Mouse (Mus musculus): ENCODE measurements around the gene Tubgcp6.

Gene Tubgcp6

DNA sequence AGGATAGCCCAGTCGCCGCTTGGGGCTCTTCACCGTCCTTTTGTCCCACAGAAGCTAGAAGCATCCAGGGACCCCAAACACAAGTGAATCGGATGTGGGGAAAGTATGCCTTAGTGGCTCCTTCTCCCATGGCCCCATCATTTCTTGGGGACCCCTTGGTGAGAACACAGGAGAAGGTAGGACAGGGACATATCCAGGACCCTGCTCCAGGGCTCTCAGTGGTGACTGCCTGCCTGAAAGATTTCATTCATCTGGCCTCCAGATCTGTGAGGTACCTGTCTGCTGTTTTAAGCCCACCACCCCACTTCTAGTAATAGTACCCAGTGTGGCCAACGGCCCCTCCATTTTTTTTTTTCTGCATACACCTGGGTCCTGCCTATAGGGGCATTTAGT is 60.4 kb downstream of the Tubgcp6 start:
- DNase-seq = no peak

DNA sequence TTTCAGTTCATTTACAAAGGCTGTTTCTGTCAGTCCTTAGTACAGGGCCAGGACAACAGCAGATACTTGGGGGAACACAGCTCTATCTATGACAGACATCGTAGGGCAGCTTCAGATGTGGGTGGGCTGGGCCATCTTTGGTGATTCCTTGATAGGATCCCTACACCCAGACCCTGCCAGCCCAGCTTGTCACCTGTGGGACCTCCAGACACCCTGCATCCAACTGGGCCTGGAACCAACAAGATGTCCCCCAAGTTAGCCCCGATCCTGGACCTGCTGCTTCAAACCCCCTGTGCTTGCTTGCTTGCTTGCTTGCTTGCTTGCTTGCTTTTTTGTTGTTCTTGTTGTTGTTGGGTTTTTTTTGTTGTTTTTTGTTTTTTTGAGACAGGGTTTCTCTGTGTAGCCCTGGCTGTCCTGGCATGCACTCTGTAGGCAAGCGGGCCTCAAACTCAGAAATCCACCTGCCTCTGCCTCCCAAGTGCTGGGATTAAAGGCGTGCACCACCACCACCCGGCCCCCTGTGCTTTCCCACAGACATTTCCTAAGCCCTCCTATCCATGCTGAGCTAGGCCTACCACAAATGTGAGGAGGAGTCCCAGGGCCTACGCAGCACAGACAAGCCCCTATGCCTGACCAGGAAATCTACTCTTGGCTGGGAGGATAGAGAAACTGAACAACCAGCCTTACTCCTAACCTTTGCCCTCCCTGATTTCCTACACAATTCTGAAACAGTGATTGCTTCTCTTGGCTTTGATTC is 61.0 kb downstream of the Tubgcp6 start:
- no peak for DNase-seq

DNA sequence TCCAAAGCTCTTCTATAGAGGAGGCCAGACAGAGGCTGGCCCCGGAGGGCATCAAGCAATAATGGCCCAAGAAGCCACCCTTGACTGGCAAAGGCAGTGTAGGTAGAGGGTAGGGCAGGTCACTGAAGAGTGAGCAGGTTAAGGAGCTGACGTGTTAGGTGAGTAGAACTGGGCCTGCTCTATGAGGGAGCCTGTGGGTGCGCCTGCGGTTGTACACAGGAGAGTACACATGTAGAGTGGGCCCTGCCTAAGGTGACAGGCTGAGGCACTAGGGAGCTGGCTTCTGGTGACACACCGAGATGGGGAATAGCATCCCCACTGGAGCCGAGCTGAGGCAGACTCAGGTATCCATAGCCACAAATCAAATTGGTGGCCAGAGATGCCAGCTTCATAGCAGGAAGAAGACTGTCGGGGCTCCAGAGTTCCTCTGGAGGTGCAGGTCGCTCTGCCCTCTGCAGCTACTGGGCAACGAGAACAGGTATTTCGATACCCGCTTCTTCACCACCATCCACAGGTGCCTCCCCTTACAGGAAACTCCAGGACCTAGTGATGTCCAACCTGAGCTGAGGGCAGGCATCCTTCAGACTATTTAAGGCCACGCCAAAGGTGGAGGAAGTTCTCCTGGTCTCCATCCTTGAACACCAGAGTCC is 62.0 kb downstream of the Tubgcp6 start:
- no peak for DNase-seq

DNA sequence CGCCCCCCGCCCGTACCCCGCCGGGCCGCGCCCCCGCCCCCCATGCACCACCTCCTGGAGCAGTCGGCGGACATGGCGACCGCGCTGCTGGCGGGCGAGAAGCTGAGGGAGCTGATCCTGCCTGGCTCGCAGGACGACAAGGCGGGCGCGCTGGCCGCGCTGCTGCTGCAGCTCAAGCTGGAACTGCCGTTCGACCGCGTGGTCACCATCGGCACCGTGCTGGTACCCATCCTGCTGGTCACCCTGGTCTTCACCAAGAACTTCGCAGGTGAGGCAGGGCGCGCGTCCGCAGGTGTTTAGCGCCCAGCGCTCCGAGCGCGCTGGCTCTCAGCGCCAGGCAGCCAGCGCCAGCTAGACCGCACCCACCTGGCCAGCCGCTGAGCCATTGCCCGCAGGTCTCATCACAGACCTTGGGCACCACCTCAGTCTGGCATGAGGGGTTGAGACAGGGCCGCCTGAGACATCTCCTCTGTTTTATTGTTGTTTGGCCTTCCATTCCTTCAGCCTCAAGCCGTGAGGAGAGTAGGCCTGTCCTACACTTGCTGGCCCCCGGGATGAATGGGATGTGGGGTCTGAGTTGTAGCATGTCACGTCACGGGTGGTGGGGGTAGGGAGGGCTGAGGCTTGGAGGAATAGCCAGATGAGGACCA is 62.8 kb downstream of the Tubgcp6 start:
- no peak for DNase-seq

DNA sequence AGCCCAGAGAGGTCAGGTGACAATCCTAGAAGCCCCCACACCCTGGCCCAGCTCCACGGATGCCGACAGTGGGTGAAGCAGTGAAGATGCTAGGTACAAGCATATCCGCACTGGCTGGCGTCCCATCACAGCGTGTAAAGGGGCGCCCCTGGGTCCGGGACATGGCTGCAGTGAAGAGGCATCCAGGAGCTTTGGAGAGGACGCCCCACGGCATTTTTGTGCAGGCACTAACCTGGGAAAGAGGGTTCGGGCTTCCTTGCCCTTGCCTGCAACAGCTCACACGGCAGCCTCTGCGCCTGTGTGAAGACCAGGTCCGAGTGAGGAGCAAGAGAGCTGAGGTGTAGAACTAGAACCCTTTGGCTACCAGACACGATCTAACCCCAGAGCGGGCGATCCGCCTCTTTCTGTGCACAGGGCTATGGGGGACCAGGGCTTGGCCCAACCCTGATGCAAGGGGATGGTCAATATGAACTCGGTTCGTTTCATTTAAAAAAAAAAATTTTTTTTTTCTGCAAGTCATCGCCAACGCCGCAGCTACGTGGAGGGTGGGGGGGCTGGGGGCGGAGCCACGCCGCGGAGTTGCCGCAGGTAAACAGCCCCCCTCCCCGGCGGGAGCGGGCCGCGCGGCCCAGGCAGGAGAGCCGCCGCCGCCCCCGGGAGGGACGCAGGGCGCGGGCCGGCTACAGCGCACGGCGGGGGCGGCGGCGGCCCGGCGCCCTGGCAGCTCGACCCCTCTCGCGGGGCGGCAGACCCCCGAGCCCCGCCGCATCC is 63.6 kb downstream of the Tubgcp6 start, which contains the start of gene Panx2:
Gene Panx2, plus strand, starts transcription at position 574 of the 771 bp plus-strand sequence.
- no peak for DNase-seq

DNA sequence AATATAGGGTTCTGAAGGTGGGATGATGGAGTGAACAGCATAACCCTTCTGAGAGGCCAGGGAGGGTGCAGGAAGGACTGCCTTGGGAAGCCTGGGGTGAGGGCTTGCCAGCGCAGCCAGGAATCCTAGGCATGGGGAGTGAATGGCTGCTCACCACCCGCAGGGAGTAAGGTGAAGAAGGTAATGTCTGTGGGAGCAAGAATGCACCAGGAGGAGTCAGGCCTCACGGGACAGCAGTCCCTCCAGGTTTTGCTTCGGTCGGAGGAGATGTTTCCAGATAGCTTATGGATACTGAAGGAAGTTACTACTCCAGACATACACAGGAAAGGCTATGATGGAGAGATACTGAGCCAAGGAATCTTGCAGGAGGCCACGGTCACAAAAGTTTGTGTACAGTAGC is 64.2 kb downstream of the Tubgcp6 start:
- no peak for DNase-seq

DNA sequence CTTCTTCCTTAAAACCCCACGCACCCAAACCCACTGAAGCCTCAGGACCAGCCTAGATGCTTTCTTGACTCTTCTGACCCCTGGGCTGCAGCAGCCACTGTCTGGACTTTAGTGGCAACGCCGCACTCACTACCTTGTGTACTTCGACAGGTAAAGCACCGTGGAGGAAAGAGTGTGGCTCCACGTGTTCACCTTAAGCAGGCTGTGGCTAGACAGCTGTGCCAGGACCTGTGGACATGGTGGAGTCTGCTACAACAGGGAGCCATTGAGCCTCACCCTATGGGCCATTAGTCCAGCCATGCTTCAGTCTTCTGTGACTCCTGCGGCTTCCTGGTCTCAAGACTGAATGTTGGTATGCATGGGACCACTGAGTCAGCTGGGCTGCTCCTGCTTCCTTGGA is 68.2 kb downstream of the Tubgcp6 start:
- DNase-seq = no peak

Measured in thymus, adult 18-20 months (tissue).